Mouse (Mus musculus): ENCODE measurements around the gene Ywhag.
A peak's percentile ranks its signal among the peaks of the same experiment; 100 is the strongest.

Gene Ywhag

DNA sequence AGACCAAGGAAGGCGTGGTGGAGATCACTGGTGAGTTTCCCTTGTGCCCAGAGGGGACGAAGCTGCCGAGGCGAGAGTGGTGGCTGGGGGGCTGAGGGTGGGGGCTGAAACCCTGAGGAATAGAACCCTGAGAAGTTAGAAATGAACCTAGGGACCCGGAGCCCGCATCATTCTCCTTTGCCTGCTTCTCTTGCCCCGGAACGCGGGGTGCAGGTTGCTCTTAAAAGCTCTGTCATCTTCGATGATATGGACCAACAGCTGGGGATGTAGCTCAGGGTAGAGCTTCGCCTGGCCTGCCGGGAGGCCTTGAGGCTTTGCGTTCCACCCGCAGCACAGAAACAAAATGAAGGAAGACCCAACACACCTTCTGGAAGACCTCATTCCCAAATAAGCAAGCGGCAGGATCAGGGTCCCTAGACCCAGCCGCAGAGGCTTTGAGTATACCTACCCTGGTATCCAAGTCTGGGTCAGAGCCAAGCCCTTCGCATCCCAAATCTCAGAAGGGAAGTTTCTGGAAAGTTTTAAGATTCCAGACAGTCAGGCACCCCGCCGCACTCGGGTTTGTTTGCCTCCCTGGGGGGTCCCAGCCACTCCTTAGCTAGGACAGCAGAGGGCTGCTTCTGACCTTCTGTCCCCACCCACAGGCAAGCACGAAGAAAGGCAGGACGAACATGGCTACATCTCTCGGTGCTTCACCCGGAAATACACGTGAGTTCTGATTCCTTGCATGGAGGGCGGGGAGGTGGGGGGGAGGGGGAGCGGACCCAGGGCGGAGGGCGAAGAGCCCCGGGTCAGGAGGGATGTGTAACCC, 45.8 kb downstream of the Ywhag start:
- DNase-seq (ENCODE audit: low read depth, low spot score), result no peak

DNA sequence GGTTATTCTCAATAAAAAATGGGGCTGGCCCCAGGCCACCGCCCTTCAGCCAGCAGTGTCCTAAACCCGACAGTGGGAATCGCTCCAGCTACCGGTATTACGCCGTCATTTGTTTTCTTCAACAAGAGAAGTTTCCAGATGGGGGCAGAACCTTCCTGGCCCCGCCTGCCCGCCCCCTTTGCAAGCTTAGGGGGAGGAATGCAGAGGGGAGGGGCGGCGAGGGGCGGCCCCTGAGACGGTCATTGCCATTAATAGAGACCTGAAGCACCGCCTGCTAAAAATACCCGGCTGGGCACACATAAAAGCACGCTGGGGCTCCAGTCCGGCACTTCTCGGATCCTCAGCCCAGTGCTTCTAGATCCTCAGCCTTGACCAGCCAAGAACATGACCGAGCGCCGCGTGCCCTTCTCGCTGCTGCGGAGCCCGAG, 46.7 kb downstream of the Ywhag start, which contains the start of gene Hspb1:
TSS of gene Hspb1 (plus strand) at position 245 of the 428 bp plus-strand sequence.
- DNase-seq (ENCODE audit: low read depth, low spot score), result no peak

DNA sequence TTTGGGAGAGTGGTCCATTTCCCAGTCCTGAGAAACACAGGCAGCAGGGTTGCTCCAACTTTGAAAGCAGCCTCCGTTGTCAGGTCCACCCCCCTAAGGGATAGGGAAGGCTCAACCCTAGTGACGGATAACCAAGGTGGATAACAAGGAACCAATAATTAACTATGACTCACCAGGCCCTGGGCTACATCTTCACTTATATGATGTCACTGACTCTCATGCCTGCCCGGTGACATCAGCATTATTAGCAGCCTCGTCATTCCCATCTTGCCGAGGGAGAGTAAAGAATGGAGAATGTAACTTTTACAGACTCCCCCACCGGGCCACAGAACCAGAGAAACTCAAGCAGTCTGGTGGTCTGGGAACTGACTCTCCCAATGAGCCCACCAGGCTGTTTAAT, 49.8 kb downstream of the Ywhag start:
- no peak for DNase-seq (ENCODE audit: low read depth, low spot score)

DNA sequence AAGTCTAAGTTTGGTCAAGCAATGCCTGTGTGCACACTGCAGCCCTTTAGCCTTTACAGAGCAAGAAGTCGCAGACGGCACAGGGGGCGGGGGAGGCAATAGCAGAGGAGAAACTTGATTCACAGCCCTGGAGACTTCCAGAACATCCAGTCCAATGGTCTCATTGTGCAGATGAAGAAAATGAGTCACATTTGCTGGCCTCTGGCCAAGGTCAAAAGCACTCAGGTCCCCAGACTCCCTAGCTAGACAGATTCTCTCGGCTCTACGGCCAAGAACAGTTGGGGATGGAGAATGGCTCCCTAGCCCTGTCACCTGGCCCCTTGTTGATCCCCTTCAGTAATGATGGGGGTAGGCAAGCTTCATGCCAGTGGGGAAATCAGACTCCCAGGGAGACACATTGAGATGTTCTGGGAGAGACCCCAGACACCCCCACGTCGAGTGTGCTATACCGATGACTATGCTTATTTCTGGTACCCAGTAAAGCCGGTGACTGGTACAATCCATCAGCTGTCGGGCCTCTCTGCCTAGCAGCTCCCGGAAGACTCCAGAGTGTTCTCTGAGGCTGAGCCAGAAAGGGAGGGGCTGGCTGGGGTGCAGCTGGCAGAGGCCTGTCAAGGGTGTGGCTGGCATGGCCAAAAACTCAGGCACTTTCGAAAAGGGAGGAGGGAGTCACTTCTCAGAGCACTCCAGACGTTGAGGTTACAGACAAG, 54.8 kb downstream of the Ywhag start:
- no peak for DNase-seq (ENCODE audit: low read depth, low spot score)

DNA sequence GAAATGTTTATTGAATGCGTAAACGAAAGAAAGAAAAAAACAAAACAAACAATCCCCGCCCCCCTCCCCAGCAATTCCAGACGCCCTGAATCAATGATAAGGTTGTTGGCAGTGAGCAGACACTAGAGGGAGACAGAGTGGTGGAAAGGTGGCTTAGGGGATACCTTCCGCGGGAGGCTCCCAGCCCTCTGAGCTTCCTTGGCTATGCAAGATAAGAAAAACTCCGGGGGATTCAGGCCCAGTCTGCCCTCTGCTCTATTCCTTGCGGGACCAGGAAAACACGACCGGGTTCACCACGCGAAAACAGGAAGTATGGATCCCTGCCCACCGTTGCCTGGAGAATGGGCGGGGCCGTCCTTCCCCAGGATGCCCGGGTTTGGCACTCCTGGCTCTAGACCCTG, 56.6 kb downstream of the Ywhag start:
- DNase-seq (ENCODE audit: low read depth, low spot score), result peak; percentile 57

DNA sequence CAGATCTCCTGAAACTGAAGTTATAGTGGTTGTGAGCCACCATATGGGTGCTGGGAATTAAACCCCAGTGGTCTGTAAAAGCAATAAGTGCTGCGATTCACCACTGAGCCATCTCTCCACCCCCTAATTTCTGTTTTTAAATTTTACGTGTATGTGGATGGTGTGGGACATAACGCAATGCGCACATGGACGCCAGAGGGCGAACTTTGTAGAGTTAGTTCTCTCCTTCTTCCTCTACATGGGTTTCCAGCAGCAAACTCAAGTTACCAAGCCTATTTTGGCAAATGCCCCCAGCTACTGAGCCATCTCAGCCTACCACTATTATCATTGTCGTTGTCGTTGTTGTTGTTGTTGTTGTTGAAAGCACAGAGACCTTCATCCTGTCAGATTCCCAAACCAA, 57.2 kb downstream of the Ywhag start:
- DNase-seq (ENCODE audit: low read depth, low spot score), result no peak

DNA sequence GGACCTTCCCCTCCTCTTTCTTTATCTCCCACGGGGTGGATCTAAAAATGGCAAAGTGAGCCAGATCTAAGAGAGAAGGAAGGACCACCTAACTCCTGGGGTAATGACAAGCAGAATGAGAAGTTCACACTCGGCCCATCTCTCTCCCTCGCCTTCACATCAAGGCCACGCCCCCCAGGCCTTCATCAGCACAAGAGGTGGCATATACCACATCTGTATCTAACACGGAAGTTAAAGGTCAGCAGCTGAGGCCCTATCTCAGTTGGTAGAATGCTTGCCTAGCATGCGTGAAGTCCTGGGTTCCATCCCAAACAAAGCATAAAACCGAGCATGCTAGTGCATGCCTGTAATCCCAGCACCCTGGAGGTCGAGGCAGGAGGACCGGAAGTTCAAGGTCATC, 60.7 kb downstream of the Ywhag start:
- no peak for DNase-seq (ENCODE audit: low read depth, low spot score)

DNA sequence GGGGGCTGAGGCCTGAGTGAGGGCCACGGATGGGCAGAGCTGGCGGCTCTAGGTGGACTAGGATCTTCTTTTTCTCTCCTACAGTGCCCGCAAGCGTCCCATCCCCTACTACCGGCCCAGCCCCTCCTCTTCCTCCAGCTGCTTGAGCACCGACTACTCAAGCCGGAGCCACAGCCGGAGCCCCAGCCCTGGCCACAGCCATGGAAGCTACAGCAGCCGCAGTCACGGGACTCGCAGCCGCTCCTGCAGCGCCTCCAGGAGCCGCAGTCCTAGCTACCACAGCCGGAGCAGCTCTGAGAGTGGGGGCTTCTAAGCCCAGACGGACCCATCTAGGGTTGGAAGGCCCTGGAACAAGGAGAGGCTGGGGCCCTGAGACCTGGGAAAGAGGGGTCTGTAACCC, 61.4 kb downstream of the Ywhag start:
- DNase-seq (ENCODE audit: low read depth, low spot score), result no peak

DNA sequence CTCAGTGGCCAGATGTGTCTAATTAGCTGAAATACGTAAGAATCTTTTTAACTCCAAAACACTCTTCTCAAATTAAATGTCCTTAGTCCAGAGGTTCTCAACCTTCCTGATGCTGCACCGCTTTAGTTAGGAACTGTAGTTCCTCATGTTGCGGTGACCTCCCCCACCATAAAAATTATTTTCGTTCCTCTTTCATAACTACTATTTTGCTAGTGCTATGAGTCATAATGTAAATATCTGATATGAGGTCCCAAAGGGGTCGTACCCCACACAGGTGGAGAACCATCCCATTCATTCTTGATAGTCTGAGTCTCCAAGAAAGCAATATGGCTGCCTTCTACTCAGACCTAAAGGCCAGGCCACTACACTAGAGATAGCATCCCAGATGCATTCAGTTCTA, 63.9 kb downstream of the Ywhag start:
- DNase-seq (ENCODE audit: low read depth, low spot score), result no peak

DNA sequence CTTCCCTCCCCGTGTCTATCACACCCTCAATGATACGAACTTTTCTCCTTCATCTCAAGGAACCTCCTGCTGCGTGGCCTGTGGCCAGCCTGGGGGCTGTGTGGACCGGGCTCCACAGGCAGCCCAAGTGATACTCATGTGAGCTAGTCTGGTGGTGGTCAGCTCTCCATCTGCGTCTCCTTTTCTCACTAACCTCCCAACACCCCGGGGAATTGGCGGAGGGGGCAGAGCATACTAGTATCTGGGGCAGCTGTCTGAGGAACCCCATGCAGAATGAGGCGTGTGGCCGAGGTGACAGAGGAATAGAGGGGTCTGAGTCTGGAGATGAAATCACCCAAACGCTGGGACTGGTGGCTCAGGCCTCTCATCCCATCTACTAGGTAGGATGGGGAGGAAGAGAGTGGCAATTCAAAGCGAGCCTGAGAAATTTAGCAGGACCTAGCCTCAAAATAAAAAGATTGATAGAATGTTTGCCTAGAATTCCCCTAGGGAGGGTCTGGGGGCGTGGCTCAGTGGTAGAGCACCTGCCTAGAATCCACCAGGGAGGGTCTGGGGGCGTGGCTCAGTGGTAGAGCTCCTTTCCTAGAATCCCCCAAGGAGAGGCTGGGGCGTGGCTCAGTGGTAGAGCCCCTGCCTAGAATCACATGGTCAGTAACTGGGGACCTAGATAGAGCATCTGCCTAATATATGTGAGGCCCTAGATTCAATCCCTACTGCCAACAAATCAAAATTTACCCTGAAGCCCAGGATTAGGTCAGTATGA, 64.6 kb downstream of the Ywhag start:
- no peak for DNase-seq (ENCODE audit: low read depth, low spot score)

DNA sequence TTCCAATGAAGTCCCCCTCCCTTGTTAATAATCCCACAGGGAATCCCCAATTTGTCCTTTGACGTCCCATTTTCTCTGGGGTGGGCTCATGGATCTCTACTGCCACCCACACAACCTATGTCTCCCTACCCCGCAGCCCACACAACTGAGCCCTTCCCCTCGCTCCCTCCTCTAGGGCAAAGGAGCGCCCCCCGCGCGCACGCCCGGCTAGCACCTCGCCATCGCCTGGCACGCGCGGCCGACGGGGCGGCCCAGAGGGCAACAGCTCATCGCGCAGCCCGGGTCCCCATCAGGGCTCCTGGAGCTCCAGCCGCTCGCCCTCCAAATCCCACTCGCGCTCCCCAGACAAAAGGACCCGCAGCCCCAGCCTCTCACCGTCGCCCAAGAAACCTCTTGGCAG, 65.8 kb downstream of the Ywhag start:
- no peak for DNase-seq (ENCODE audit: low read depth, low spot score)

DNA sequence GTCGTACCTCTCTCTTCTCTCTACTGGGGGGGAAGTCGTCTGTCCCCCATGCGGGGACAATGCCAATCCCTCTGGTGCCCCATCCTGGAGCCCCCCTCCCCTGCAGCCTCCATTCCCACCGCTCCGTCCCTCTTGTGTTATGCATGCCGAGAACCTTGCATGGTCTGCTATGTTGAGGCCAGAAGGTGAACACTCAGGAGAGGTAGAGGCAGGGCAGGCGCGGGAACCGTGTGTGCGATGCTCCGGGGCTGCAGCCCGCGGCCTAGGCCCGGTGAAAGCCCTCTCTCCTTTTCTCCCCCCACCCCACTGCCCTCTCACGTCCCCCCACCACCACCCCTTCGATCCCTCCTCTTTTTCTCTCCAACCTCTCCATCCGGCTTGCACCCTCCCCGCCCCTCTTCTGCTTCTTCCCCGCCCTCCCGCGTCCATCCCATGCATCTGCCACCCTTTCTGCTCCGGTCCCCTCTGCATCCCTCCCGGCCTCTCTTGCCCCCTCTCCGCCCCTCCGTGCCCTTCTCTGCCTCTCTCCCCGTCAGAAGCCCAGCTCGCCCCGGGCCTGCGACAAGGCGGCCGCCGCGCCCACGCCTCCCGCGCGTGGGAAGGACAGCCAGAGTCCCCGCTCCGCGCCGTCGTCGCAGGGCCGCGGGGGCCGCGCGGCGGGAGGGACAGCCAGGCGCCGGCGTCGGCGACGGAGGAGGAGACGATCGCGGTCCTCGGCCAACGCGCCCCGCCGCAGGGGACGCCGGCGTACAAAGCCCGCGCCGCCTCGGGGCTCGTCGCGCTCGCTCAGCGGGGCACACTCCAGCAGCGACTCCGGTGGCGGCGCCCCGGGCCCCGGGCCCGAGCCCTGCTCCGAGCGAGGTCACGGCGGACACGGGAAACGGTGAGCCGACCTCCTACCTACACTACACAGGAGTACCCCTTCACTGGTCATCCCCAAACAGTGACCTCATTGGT, 66.5 kb downstream of the Ywhag start:
- no peak for DNase-seq (ENCODE audit: low read depth, low spot score)

DNA sequence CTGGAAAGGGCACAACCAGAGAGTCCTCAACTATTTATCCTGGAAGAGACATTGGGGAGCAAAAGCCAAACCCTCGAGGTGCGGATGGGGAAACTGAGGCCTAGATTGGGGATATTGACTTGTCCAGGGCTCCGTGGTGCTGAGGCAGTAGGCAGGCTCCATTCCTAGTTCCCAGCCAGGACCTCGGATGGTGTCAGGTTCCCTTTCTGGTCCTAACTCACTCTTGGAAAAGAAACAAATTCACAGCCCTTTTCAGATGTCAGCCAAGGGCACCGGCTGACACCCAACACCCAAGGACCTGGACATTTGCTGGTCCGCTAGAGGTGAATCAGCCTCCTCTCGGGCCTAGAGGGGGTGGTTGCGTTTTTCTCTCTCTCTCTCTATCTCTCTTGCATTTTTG, 67.8 kb downstream of the Ywhag start:
- no peak for DNase-seq (ENCODE audit: low read depth, low spot score)
